Mouse (Mus musculus) hindbrain, postnatal 0 days (tissue): ENCODE results near the gene Tnfsfm13. TPM values are rescaled to one million over a fixed set of nuclear protein-coding genes. Genes with fewer than 3 reads are reported as not detected.
A peak's percentile ranks its signal among the peaks of the same experiment; 100 is the strongest.

ENCODE experiments used
- ATAC-seq: fragments of 200-750 bp; cut with Nextera tagmentation; 2 replicates; pipeline ENCODE4 v1.8.0; 2017; ENCODE audit warnings: mild to moderate bottlenecking, moderate TSS enrichment, moderate library complexity
- DNase-seq: peaks from one replicate; pipeline ENCODE4 v3.0.0-alpha.2; 2015; ENCODE audit warnings: low spot score
- H3K27ac ChIP-seq: fragments of 300-500 bp; sonication (generic); 2 replicates; pipeline ENCODE4 v1.5.1; 2014; ENCODE audit warnings: mild to moderate bottlenecking
- H3K27me3 ChIP-seq: fragments of 300-500 bp; sonication (generic); 2 replicates; pipeline ENCODE4 v1.6.1; 2014; ENCODE audit warnings: low read length, mixed read lengths; ENCODE audit not compliant: insufficient read depth
- H3K36me3 ChIP-seq: fragments of 300-500 bp; sonication (generic); 2 replicates; pipeline ENCODE4 v1.6.1; 2014; ENCODE audit warnings: low read length, mixed read lengths; ENCODE audit not compliant: insufficient read depth
- H3K4me1 ChIP-seq: fragments of 300-500 bp; sonication (generic); 2 replicates; pipeline ENCODE4 v1.6.1; 2014; ENCODE audit warnings: antibody characterized with exemption, low read length, mixed read lengths; ENCODE audit not compliant: insufficient read depth
- H3K4me2 ChIP-seq: fragments of 300-500 bp; sonication (generic); 2 replicates; pipeline ENCODE4 v1.6.1; 2014; ENCODE audit warnings: low read depth, mild to moderate bottlenecking, low read length, moderate library complexity, mixed read lengths
- H3K4me3 ChIP-seq: fragments of 300-500 bp; sonication (generic); 2 replicates; pipeline ENCODE4 v1.5.1; 2014; ENCODE audit warnings: low read length
- H3K9ac ChIP-seq: fragments of 300-500 bp; sonication (generic); replicated peaks from 2 replicates; pipeline ENCODE4 v1.6.1; 2014; ENCODE audit warnings: mild to moderate bottlenecking, low read length, moderate library complexity, mixed read lengths
- H3K9me3 ChIP-seq: fragments of 300-500 bp; sonication (generic); 2 replicates; pipeline ENCODE4 v1.6.1; 2016; ENCODE audit warnings: low read length, mixed read lengths
- CTCF ChIP-seq: IDR thresholded peaks from 2 replicates; pipeline ENCODE4 v1.5.1; 2016; ENCODE audit warnings: antibody characterized with exemption, control low read depth, low read depth
- WGBS: fragments of 180-500 bp; shearing (Covaris S2); extraction: QIAGEN DNeasy Blood & Tissue Kit; methylation state at CpG from one replicate; pipeline ENCODE4 v1.1.7; 2014; 5-methylcytosine and 5-hydroxymethylcytosine counted together
- polyA plus RNA-seq: library from polyadenylated mRNA; unstranded; fragments of >200 nt; fragmentation: Nextera tagmentation; extraction: Ambion mirVana; gene quantifications from 2 replicates; pipeline ENCODE4 v1.2.1, GENCODE M21; 2015
- total RNA-seq: library from RNA; depleted of rRNA; stranded (reverse); fragments of >200 nt; gene quantifications from 2 replicates; pipeline ENCODE4 v1.2.3, GENCODE M21; 2014

The Tnfsfm13 gene
- total and polyA plus RNA-seq, 2 experiments from 2014 or later, result 0.94 to 2.0 TPM

GRCm38 (mm10) chr11:69681314-69682208 lies 14.3 kb downstream of the Tnfsfm13 start, which contains the start of gene Senp3:
TSS of gene Senp3 (minus strand) at chr11:69682084.
- peak within 1 kb of the TSS; percentile 76 for H3K9ac ChIP-seq
- H3K9me3 ChIP-seq, result no peaks in the 10 kb centered on the region
- DNase-seq, result peak; percentile 99
- peak within 1 kb of the TSS; percentile 83 for H3K4me2 ChIP-seq
- peak within 1 kb of the TSS; percentile 84 for H3K27ac ChIP-seq
- WGBS, result under 1% methylated on average over 73 of the region's 80 CpGs
- ATAC-seq, result peak; percentile 97
- no peaks in the 10 kb centered on the region for H3K27me3 ChIP-seq
- no peak for TF ChIP-seq CTCF
- peaks cover 21% of the 10 kb centered on the region; the same call in 1 of the 2 replicates for H3K36me3 ChIP-seq
- peak within 1 kb of the TSS; percentile 79 for H3K4me3 ChIP-seq
- peaks cover 28% of the 10 kb centered on the region for H3K4me1 ChIP-seq

- Histone ChIP-seq H3K36me3 (peaks cover 33% of the 10 kb centered on the region; the same call in 1 of the 2 replicates), H3K9ac (no peak overlapping the region), H3K27me3 (no peaks in the 10 kb centered on the region), H3K27ac (no peak overlapping the region), H3K4me2 (peak overlapping the region; percentile 83), H3K4me3 (peak overlapping the region; percentile 79; the same call in 1 of the 2 replicates), H3K9me3 (no peaks in the 10 kb centered on the region), H3K4me1 (peaks cover 25% of the 10 kb centered on the region)
- 0 out of 2 replicates have a peak, but pooled peaks have one; percentile 5 for TF ChIP-seq CTCF
- ATAC-seq (no peak), DNase-seq (no peak)
- WGBS, result 90% methylated on average over 30 of the region's 30 CpGs
Observed at GRCm38 (mm10) chr11:69680136-69680855, 15.6 kb downstream of the Tnfsfm13 start.

- Histone ChIP-seq H3K27ac (no peak overlapping the region), H3K27me3 (no peaks in the 10 kb centered on the region), H3K9ac (no peak overlapping the region), H3K4me2 (no peak overlapping the region), H3K4me3 (no peak overlapping the region), H3K4me1 (peaks cover 19% of the 10 kb centered on the region; the same call in 1 of the 2 replicates), H3K9me3 (no peaks in the 10 kb centered on the region), H3K36me3 (peaks cover 44% of the 10 kb centered on the region)
- DNase-seq (no peak), ATAC-seq (no peak)
- 90% methylated on average over 2 of the region's 2 CpGs for WGBS
- no peak for TF ChIP-seq CTCF
Observed at GRCm38 (mm10) chr11:69679144-69679543, 16.8 kb downstream of the Tnfsfm13 start.

GRCm38 (mm10) chr11:69672211-69672706 lies 23.6 kb downstream of the Tnfsfm13 start, which contains the start of gene Eif4a1:
TSS of gene Eif4a1 (minus strand) at chr11:69672423.
- Histone ChIP-seq H3K36me3 (peaks cover 63% of the 10 kb centered on the region), H3K9me3 (no peaks in the 10 kb centered on the region), H3K4me1 (peaks cover 5% of the 10 kb centered on the region; the same call in 1 of the 2 replicates), H3K4me2 (peak within 1 kb of the TSS; percentile 90), H3K27me3 (no peaks in the 10 kb centered on the region), H3K9ac (peak within 1 kb of the TSS; percentile 100), H3K27ac (peak within 1 kb of the TSS; percentile 99), H3K4me3 (peak within 1 kb of the TSS; percentile 98)
- ATAC-seq, result peak; percentile 97
- peak; percentile 100 for DNase-seq
- TF ChIP-seq CTCF, result peak; percentile 8; the same call in 1 of the 2 replicates
- WGBS, result under 1% methylated on average over 36 of the region's 36 CpGs

- Histone ChIP-seq H3K4me2 (peak overlapping the region; percentile 90), H3K4me1 (peaks cover 5% of the 10 kb centered on the region; the same call in 1 of the 2 replicates), H3K36me3 (peaks cover 61% of the 10 kb centered on the region), H3K9ac (peak overlapping the region; percentile 100), H3K27ac (peak overlapping the region; percentile 99), H3K4me3 (peak overlapping the region; percentile 98), H3K27me3 (no peaks in the 10 kb centered on the region), H3K9me3 (no peaks in the 10 kb centered on the region)
- DNase-seq (no peak), ATAC-seq (peak; percentile 6)
- WGBS, result under 1% methylated on average over 40 of the region's 43 CpGs
- no peak for TF ChIP-seq CTCF
Observed at GRCm38 (mm10) chr11:69671726-69672124, 24.2 kb downstream of the Tnfsfm13 start.
